18 mouse cellular contexts compared by ENCODE assay signal in genomic region chr5:18249132-18249531, GRCm38 (mm10).
"Had no signal": no experiment of that assay in that cellular context is flagged by ENCODE, and none has a peak within 500 bp of the region (broad histone marks: within the 10 kb centered on the region; RNA-seq: fewer than 3 reads in every experiment).

No protein-coding gene starts in this region.

- H3K9me3 ChIP-seq: limb, embryonic 12.5 days; limb, embryonic 15.5 days; megakaryocyte, embryonic 14.5 days; midbrain, embryonic 10.5 days; midbrain, embryonic 13.5 days; neural tube, embryonic 13.5 days had no signal

- H3K4me3 ChIP-seq: layer of hippocampus, adult 2 months; limb, embryonic 12.5 days; limb, embryonic 15.5 days; megakaryocyte, embryonic 14.5 days; midbrain, embryonic 10.5 days; midbrain, embryonic 13.5 days; myocyte; neural tube, embryonic 13.5 days had no signal

- ATAC-seq: liver, postnatal 0 days; midbrain, embryonic 13.5 days; midbrain, embryonic 16.5 days had no signal

- H3K9ac ChIP-seq: limb, embryonic 12.5 days; limb, embryonic 15.5 days; liver, embryonic 14.5 days; liver, postnatal 0 days; midbrain, embryonic 13.5 days; neural tube, embryonic 13.5 days had no signal

- H3K4me1 ChIP-seq: limb, embryonic 15.5 days; megakaryocyte, embryonic 14.5 days; midbrain, embryonic 10.5 days; midbrain, embryonic 13.5 days; neural tube, embryonic 13.5 days had no signal

- DNase-seq: kidney, adult 2 months; kidney, postnatal 25 days; layer of hippocampus, adult 9-11 months; liver, postnatal 0 days; thymus, adult 18-20 months; thymus, postnatal 36 days had no signal

- H3K27ac ChIP-seq: kidney, postnatal 0 days; layer of hippocampus, adult 2 months; limb, embryonic 12.5 days; limb, embryonic 15.5 days; liver, embryonic 14.5 days; midbrain, embryonic 10.5 days; midbrain, embryonic 13.5 days; neural tube, embryonic 13.5 days had no signal

- H3K4me2 ChIP-seq: limb, embryonic 12.5 days; limb, embryonic 15.5 days; liver, embryonic 11.5 days; midbrain, embryonic 13.5 days; neural tube, embryonic 13.5 days had no signal

- H3K27me3 ChIP-seq: limb, embryonic 12.5 days; limb, embryonic 15.5 days; megakaryocyte, embryonic 14.5 days; midbrain, embryonic 13.5 days; neural tube, embryonic 13.5 days had no signal

- H3K36me3 ChIP-seq: limb, embryonic 12.5 days; limb, embryonic 15.5 days; midbrain, embryonic 10.5 days; midbrain, embryonic 13.5 days; neural tube, embryonic 13.5 days had no signal
